Mouse (Mus musculus): ENCODE results near the gene Chfr.
"Not testable (repeated sequence)": the region's sequence is repeated elsewhere in the genome, so short reads cannot be mapped to it uniquely, and the experiment has no call there.

The Chfr gene

DNA sequence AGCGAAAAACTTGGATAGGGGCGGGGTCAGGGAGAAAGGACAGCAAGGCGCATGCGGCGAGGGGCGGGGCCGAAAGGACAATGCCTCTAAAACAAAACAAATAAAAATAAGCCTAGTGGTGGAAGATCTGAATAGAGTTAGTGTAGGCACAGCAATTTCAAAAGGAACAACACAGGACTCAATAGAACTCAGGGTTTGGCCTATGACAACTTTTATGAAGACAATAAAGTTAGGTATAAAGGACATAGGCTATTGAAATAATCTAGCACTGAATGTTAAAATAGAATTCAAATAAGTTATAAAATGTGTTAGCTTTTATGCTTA is 27.4 kb upstream of the Chfr start:
- DNase-seq, result no peak

DNA sequence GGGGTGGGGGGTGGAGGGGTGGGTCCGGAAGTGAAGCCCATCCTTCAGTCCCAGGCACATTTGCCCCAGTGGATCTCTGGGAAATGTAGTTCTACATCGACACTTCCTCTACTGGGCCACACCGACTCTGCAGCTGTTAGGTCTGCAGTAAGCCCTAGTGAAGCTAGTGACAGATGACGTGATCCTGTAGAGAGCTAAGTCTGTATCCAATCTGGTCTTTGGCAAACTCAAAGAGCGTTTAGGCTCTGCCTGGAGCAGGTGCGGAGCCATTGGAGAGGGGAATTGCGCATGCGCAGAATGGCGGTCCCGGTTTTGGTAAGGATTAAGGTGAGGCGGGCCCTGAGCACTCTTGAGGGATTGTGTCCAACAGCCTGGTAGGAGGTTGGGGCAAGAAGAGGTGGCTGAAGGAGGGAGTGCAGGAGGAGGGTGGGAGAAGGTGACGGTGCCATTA is 25.6 kb upstream of the Chfr start, which contains the start of gene Zfp605:
Gene Zfp605, plus strand, starts transcription at position 102 of the 451 bp plus-strand sequence.
- peak; percentile 75 to 81 for DNase-seq

DNA sequence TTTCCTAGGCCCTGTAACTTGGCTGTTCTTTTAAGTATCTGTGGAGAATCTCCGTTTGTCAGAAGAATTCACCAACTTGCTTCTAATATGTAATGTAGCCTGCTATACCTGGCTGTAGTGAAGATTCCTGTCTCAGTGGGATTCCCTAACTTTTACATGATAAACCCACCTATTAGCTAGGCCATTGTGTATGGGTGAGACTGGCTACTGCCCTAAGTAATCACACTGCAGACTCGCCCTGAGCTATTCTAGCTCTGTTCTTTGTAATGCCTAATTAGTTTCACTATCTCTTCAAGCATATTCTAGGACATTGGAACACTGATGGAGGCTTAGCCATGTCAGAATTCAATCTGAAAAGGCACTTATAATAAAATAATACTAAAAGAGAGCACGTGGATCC is 13.3 kb upstream of the Chfr start:
- DNase-seq, result not testable (repeated sequence)

DNA sequence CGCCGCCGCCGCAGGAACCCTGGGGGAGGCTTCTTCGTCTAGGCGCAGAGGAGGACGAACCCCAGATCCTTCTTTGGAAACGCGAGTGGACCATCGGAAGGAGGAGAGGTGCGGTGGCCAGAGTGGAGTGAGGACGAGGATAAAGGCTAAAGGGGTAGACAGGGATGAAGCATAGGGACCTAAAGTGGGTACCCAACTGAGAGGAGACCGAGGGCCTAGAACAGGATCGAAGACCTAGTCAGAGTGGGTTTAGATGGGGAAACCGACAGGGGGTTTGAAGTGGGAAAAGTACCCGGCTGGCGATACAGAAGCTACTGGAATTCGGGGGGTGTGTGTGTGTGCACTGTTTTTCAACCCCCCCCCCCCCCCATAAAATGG is 434 bp downstream of the Chfr start:
- no peak for DNase-seq

DNA sequence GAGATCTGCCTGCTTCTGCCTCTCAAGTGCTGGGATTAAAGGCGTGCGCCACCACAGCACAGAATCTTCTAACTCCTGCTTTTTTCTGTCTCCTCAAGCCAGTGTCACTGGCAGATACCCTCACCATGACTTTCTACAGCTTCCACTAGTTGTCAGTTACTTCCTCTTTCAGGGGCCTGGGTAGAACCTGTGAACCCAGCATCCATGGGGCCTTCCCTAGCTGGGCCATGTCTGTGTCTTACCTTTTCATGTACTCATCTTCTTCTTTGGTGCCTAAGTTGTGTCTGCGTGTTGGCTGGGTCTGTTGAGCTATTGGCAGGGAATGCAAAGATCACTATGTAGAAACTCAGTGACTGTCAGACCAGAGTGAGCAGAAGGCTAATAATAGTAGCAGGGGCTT is 2.2 kb downstream of the Chfr start:
- no peak for DNase-seq

DNA sequence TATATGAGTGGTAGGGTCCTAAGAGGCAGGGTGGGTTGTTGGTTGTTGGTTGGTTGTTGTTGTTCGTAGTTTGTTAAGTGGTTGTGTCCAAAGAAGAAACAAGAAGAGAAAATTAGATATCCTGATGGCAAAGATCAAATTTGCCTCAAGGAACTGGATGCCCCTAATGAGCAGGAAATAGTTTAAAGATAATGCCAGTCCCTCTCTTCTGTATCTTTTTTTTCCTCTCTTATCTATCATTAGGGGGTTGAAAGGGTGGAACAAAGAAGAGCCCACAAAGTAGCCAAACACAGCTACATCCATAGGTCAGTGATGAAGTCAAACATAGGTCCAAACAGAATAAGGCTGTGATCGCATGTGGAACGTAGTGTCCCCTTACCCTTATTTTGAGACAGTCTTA is 3.7 kb downstream of the Chfr start:
- DNase-seq, result no peak

DNA sequence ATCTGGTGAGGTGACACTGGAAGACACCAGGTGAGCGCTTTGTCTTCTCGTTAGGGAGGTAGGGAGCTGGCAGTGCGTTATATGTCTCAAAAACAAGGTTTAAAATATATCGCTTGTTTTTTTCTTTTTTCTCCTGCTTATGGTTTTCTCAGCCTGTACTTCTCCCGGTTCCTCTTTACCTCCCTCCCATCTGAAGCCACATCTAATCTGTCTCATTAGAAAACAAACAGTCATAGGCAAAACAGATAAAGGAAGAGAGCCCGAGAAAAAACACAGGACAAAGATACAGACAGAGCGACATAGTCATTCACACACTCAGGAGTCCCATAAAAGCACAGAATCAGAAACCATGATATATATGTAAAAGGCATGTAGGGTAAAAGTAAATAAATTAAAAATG is 4.8 kb downstream of the Chfr start:
- no peak for DNase-seq

DNA sequence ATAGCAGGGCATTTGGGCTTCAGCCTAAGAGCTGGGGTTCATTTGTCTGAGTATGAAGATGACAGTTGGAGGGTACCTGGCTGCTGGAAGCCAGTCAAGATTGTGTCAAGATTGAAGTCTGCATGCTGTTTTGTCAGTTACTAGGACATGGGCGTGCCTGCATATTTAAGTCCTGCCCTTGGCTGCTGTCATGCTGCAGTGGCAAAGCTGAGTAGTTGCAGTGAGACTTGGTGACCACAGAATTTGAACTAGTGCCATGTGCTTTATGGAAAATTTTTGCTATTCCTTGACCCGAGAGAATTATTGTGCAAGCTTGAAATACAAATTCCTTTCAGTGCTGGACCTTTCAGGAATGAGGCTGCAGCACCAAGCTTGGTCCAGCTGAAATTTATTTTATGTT is 6.7 kb downstream of the Chfr start:
- no peak for DNase-seq

DNA sequence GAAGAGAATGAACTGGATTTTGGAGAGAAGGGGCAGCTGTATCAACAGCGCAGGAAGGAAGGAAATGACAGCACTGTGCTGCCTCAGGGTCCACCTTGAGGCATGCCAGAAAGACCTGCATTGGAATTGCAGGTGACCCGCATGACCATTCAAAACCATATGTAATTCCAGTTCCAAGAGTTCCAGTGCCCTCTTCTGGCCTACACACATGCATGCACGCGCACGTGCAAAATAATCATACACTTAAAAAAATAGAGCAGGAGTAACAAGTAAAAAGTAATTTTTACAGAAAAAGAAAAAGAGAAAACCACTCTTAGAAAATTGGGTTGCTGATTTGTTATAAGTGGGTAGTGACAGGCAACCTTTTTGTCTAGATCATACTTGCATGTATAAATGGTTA is 7.4 kb downstream of the Chfr start:
- DNase-seq, result no peak

DNA sequence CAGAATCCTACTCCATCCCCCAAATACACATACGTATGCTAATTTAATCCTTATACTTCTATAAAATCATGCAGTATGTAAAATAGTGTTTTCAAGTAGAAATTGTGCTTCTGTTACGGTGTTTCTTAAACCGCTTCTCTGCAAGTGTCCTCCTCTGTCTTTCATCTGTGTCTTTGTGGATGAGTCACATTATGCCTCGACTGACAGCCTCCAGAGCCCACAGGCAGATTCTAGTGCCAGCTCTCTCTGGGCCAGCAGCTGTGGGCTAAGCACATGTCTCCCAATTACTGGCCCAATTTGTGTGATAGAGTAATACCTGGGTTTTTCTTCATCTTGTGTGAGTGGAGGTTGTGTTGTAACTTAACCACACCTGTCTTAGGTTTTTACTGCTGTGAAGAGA is 33.7 kb downstream of the Chfr start:
- DNase-seq, result no peak

DNA sequence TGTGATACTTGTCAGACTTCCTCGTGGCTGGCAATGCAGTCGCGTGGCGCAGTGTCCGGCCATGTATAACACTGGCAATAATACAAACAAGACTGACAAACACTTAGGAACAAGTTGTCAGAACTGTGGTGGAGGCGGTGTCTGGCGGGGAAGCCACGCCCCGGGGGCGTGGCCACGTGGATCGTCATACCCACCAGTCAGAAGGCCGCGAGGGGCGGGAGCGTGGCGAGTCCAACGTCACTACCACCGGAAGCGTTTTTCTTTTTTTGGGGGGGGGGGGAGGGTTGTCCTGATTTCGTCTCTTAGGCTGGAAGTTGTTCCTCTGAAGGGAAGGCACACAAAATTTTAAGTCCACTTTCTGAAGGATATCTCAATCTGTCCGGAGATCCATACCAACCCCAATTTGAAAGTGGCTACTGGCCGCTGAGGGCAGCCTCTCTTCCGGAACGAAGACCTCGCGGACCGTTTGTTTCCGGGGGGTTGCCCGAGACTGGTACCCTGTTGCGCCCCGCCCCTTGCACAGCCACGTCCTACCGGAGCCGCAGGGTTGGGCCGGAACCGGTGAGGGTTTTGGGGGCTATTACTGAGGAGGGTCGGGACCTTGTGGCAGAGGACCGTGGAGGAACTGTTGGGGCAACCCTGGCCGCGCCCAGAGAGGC is 40.8 kb downstream of the Chfr start, which contains the start of gene Golga3:
Gene Golga3, plus strand, starts transcription at position 340 of the 659 bp plus-strand sequence.
- peak; percentile 86 to 89 for DNase-seq

DNA sequence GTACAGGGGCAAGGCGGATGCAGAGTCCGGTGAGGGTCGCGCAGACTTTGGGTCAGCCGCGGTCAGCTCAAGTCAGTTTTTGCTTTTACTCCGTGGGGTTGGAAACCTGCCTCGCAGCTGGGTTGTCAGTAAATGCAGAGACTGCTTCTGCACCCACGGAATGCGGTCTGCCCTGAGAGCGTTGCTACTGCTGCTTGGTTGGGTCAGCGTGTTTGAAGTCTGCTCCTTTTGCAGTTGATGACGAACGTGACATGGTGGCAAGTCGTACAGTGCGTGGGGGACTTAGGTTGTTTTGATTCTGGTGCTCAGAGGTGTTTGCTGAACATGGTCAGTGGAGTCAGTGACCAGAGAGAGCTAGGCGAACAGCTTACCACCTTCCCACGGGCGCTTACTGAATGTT is 41.4 kb downstream of the Chfr start:
- no peak for DNase-seq

DNA sequence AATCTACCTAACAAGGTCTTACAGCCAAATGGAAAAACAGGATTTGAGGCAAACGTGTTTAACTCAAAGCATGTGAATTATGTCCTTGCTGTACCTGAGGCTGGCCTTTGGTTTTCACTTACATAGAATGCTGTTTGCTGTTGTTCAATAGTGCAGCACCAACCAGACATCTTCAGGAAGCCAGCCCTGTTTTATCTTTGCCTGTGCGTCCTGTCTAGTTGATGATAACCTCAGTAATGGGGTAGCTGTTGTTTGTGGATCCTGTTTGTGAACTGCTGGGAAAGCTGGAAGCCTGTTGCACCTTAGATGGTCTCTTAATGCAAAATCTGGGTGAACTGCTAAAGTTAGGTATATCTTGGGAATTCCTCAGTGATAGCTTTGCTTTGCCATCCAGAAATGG is 43.0 kb downstream of the Chfr start:
- no peak for DNase-seq

DNA sequence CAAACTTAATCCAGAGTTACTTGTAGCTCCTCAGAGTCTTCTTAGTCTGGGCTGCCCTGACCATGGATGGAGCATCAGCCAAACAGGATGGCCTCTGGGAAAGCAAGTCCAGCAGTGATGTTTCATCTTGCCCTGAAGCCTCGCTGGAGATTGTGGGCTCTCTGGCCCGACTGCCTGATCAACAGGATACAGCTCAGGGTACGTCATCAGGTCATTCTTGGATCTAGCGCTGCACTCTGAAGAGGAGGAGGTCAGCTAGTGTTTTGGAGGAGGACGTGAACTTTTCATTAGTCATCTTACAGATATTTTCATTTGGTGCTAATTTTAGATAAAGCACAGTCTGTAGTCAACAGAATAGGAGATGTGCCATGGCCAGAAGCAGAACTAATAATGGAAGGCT is 46.1 kb downstream of the Chfr start:
- no peak for DNase-seq

DNA sequence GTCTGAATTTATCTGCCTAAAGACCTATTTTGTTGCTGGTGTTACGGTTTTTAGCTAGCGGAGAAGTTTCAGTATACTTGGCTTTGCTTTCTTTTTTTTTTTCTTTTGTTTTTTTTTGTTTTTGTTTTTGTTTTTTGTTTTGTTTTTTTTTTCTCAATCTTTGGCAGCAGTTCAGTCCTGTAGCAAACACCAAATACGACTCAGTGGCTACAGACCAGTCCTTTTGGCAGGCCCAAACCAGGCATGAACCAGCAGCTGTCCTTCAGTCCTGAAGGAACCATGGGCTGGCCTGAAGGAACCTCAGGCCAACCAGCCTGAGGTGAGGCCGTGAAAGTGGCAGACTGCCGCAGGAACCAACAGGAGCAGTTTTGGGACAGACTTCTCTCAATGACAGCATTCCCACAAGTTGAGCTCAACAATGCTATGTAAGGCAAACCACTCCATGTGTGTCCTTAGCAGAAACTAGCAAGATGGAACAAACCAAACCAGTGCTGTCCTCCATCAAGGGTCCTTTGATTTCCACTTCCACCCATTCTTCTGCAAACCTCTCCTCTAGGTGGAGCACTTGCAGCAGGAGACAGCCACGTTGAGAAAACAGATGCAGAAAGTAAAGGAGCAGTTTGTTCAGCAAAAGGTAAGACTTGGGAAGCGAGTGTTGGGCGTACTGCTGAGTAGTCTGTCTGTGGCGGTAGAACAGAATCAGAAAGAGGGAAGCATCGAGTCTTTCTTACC is 67.7 kb downstream of the Chfr start:
- no peak for DNase-seq

DNA sequence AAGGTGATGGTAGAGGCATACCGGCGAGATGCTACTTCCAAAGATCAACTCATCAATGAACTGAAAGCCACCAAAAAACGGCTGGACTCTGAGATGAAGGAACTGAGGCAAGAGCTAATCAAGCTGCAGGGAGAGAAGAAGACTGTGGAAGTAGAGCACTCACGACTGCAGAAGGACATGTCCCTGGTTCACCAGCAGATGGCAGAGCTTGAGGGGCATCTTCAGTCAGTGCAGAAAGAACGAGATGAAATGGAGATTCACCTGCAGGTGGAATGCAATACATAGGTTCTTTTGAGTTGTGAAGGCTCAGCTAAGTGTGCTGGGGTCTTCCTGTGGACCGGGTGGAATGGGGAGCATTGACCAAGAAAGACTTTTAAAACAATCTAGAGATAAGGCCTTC is 69.1 kb downstream of the Chfr start:
- no peak for DNase-seq

DNA sequence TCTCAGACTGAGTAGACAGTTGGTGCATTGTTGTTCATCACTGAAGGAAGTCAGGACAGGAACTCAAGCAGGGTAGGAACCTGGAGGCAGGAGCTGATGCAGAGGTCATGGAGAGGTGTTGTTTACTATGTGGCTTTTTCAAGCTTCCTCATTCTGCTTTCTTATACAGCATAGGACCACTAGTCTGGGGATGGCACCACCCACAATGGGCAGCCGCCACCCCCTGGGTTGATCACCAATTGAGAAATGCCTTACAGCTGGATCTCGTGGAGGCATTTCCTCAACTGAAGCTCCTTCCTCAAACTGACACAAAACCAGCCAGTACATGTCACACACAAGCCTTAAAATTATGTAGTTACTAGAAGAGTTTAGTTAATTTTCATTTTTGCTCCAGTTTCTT is 75.7 kb downstream of the Chfr start:
- no peak for DNase-seq

DNA sequence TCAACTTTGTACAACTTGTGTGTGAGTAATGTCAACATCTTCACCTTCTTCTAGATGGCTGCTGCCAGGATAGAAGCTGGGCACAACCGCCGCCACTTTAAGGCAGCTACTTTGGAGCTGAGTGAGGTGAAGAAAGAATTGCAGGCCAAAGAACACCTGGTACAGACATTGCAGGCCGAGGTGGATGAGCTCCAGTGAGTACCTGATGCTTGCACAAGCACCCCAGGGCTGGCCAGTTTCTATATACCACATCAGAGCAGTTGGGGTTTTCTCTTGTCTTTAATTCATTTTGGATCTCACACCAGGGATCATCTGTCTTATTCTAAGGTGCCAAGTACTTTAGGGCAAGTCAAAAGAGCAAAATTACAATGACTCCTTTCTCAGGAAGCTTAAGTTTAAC is 81.1 kb downstream of the Chfr start:
- DNase-seq, result no peak

DNA sequence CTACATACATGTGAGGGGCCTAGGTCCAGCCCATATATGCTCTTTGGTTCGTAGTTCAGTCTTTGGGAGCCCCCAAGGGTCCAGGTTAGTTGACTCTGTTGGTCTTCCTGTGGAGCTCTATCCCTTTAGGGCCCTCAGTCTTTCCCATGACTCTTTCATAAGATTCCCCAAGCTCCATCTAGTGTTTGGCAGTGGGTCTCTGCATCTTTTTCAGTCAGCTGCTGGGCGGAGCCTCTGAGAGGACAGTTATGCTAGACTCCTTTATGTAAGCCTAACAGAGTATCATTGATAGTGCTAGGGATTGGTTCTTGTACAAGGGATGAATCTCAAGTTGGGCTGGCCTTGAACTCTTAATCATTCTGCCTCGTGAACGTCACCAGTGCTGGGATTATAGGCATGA is 84.7 kb downstream of the Chfr start:
- DNase-seq, result no peak
